Mouse (Mus musculus): Measurements from ENCODE around the gene Prepl. TPM values are rescaled to one million over a fixed set of nuclear protein-coding genes. Genes with fewer than 3 reads are reported as not detected.

Gene Prepl
- total RNA-seq, 2 experiments from 2014 or later, result 40.3 to 40.5 TPM

GRCm38 (mm10) chr17:85071088-85071775, 18.8 kb downstream of the Prepl start:
- no peak for DNase-seq (ENCODE audit: low spot score in 2 of 2)

DNA sequence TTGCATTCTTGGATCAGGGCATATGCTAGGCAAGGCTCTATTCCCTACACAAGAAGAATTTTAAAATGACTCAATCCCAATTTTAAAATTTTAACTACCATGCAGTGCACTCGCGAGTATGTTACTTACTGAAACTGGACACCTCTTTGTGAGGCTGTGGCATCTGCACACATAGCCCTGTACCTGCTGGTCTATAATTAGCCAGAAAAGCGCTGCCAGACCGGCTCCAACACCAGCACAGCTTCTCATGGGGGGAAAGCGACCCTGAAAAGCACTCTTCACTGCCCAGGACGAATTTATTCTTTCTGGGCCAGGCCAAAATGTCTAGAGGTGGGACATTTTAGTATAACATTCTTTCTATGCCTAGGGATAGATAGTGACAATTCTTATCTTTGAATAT, 19.4 kb downstream of the Prepl start:
- DNase-seq (ENCODE audit: low spot score in 2 of 2), result no peak

- DNase-seq (ENCODE audit: low spot score in 2 of 2), result no peak
Measured at GRCm38 (mm10) chr17:85067331-85067730, 22.7 kb downstream of the Prepl start.

DNA sequence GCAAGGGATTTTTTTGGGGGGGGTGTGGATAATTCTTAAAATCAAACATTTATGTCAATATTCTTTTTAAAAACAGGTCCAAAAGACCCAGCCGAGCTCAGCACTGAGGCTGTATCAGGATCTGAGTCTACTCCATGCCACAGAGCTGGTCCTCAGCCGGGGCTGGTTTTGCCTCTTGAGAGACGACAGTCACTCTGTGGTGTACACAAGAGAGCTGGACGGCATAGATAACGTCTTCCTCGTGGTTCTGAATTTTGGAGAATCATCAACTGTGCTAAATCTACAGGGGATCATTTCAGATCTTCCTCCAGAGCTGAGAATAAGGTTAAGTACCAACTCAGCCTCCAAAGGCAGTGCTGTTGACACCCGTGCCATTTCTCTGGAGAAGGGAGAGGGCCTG, 26.5 kb downstream of the Prepl start:
- no peak for DNase-seq (ENCODE audit: low spot score in 2 of 2)

DNA sequence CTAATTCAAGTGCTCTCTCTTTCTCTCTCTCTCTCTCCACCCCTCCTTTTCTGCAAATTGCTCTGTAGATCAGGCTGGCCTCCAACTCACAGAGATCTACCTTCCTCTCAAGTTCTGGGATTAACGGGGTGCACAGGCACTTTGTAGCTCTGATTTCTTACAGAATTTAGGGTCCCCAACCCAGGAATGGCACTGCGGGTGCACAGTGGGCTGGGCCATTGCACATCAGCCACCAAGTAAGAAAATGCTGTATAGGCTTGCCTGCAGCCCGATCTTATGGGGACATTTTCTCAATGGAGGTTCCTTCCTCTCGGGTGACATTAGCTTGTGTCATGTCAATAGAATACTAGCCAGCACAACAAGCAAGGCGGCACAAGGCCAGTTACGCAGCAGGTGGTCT, 30.9 kb downstream of the Prepl start:
- DNase-seq (ENCODE audit: low spot score in 2 of 2), result no peak

- DNase-seq (ENCODE audit: low spot score in 2 of 2), result no peak
Measured at GRCm38 (mm10) chr17:85058276-85058675, 31.8 kb downstream of the Prepl start.

DNA sequence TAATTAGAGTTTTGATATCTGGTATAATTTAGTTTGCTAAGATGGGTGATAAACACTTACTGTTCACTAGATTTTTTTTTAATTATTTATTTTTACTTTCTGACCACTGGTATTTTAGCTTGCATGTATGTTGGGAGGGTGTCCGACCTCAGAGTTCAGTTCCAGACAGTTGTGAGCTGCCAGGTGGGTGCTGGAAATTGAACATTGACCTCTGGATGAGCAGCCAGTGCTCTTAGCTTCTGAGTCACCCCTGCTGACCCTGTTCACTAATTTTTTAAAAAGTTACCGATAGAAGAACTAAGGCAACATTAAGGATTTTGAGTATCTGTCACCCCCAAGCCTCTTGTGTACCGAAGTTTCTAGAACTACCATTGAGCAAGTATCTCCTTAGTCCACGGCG, 41.7 kb downstream of the Prepl start:
- DNase-seq (ENCODE audit: low spot score in 2 of 2), result no peak

DNA sequence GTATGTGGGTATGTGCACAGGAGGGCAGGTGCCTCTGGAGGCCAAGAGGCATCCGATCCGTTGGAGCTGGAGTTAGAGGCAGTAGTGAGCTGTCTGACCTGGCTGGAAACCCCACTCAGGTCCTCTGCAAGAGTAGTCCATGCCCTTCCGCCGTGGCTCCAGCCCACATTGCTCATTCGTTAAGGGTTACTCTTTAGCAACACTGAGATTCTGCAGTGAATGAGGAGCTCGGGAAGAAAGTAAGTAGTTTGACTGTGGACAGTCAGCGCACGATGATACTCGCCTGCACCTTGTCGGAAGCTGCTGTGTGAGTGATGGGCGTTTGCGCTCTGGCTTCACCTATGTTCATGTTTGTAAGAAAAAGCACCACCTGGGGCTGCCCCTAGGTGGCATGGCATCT, 44.9 kb downstream of the Prepl start:
- DNase-seq (ENCODE audit: low spot score in 2 of 2), result no peak

GRCm38 (mm10) chr17:85044466-85044865, 45.6 kb downstream of the Prepl start:
- DNase-seq (ENCODE audit: low spot score in 2 of 2), result no peak

- no peak for DNase-seq (ENCODE audit: low spot score in 2 of 2)
Measured at GRCm38 (mm10) chr17:85043404-85043816, 46.6 kb downstream of the Prepl start.

- no peak for DNase-seq (ENCODE audit: low spot score in 2 of 2)
Measured at GRCm38 (mm10) chr17:85042419-85042818, 47.6 kb downstream of the Prepl start.

DNA sequence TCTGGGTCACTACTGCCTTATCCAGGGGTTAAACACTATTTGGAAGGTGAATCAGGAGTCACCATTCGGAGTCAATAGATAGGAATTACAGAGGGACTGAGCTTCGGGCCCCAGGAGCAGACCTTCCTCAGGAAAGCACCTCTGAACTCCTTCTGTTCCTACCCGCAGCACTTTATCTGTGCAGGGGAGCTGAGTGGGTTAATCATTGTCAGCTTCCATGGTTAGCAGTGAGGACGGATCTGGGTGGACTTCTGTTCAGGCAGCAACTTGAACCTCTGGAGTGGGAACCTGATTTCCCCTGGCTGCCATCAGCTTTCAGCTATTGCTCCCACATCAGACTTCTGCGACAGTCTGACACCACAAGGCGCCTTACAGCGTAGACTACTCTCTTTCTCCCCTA, 49.1 kb downstream of the Prepl start:
- no peak for DNase-seq (ENCODE audit: low spot score in 2 of 2)

GRCm38 (mm10) chr17:85038761-85039160, 51.3 kb downstream of the Prepl start:
- no peak for DNase-seq (ENCODE audit: low spot score in 2 of 2)

DNA sequence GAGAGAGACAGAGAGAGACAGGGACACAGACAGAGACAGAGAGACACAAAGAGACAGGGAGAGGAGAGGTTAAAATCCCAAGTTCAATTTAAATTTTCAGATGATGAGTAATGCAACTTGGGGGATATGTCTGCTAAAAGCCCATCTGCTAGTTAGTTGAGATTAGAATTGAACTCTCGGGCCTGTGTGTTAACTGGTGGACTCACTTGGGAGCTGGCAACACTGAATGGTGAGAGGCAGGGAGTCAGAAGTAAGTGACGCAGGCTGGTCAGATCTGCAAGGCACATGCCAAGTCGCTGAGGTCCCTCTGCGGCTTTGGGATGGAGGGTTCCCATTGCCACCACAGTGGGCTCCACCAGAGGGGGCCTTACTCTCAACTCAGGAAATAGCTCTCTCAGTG, 51.7 kb downstream of the Prepl start:
- no peak for DNase-seq (ENCODE audit: low spot score in 2 of 2)

- DNase-seq (ENCODE audit: low spot score in 2 of 2), result no peak
Measured at GRCm38 (mm10) chr17:85037855-85038254, 52.2 kb downstream of the Prepl start.

DNA sequence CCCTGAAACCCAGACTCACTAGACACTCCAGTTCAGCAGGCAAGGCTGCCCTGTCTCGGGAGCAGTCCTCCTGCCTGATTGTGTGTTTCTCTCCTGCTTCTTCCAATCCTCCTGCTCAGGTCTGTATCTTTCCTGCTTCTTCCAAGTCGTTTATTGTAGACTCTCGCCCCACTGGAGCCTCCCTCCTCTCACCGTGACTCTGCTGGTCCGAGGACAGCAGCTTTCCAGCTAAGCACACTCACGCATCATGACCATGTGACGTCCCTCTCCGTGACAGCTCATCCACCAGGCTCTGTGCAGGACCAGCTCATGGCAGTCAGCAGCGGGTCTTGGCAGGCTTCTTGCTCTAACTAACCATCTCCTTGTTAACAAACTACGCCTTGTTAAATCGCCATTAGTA, 56.0 kb downstream of the Prepl start:
- DNase-seq (ENCODE audit: low spot score in 2 of 2), result peak in 1 of 2 experiments; percentile 16

DNA sequence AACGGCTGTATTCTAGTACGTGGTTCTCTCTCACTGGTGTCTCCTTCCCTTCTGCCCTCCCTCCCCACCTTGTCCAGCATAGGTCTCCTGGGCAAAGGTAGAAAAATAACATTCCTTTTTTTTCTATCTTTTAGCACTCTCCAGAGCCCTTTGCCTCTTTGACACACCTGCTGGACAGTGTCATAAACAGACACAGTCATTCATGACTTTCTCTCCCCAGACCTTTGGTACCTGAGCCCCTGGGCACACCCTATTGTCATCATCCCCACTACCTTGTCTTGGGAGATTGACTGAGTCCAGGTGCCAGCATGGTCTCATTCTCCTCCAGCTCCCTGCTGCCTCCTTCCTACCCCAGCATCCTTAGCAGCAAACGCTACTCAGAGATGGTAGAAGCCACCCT, 57.0 kb downstream of the Prepl start:
- DNase-seq (ENCODE audit: low spot score in 2 of 2), result no peak

- DNase-seq (ENCODE audit: low spot score in 2 of 2), result no peak
Measured at GRCm38 (mm10) chr17:85030651-85031050, 59.4 kb downstream of the Prepl start.

DNA sequence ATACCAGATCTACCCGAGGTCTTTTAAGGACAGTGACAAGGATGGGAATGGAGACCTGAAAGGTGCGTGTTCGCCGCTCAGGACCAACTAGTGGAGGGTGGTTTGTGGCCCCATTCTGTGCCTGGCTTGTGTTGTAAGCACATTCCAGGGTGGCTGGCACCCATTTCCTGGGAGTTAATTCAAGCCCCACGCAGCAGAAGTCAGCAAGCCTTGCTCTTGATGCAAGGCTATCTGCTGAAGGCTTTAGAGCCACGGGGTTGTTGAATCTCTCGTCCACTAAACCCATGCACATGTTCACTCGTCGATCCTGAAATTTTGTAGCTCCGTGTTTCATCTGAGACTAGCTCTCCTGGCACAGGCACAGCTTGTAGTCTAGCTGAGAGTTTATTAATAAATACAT, 61.2 kb downstream of the Prepl start:
- DNase-seq (ENCODE audit: low spot score in 2 of 2), result no peak

DNA sequence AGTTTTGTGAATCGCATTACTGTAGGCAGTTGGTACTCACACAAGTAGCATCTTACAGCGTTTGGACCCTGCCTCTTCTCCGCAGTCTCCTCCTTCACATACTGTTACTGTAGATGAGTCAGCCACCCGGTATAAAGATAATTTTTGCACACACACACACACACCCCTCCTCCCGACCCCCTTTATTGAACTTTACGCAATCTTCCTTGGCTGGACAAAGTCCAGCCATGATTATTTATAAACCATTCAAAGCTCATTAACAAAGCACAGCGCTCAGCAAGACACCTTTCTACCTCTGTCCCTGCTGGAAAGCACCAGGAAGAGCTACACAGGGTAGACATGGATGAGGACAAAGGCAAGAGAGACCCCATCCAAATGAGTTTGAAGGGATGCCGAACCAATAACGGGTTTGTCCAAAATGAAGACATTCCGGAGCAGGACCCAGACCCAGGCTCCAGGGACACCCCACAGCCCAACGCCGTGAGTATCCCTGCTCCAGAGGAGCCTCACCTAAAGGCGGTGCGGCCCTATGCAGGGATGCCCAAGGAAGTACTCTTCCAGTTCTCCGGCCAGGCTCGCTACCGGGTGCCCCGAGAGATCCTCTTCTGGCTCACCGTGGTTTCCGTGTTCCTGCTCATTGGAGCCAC, 61.8 kb downstream of the Prepl start, which contains the start of gene Slc3a1:
Gene Slc3a1, plus strand, starts transcription at position 284 of the 647 bp plus-strand sequence.
- no peak for DNase-seq (ENCODE audit: low spot score in 2 of 2)

DNA sequence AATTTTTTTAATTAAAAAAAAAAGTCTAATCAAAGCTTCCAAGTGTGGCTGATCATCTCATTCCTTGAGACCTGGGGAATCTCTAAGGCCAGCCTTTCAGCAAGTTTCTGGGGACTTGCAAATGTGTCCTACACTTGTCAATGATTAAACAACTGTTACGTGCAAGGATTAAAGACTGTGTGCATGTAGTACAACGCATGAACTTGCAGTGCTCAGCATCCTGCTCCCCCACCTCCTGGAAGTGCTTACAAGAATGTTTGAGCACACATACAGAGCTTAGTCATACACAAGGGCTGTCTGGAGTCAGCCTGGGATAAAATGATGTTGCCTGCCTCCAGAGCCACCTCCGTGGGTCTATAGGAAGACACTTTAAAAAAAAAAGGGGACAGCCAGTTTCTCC, 62.8 kb downstream of the Prepl start:
- no peak for DNase-seq (ENCODE audit: low spot score in 2 of 2)

GRCm38 (mm10) chr17:85026436-85026835, 63.6 kb downstream of the Prepl start:
- no peak for DNase-seq (ENCODE audit: low spot score in 2 of 2)

DNA sequence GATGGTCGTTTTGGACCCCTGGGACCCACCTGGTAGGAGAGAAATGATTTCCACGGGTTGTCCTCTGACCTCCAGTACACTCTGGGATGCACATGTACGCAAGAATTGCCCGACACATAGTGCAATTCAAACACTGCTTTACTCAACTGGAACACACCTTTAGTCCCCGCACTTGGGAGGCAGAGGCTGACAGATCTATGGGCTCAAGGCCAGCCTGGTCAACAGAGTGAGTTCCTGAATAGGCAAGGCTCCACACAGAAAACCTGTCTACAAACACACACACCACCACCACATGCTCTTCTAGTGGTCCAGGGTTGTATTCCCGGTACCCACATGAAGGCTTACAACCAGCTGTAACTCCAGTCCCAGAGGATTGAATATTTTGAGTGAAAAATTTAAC, 64.9 kb downstream of the Prepl start:
- no peak for DNase-seq (ENCODE audit: low spot score in 2 of 2)
